Mouse (Mus musculus) CH12.LX (cell line): ENCODE measurements around the gene Ip6k1. TPM values are rescaled to one million over a fixed set of nuclear protein-coding genes. Genes with fewer than 3 reads are reported as not detected.

Experiments
- DNase-seq: peaks from one replicate; pipeline ENCODE4 v3.0.0-alpha.2; 2013; ENCODE audit errors: extremely low read depth
- H3K27ac ChIP-seq: 2 replicates; pipeline ENCODE4 v1.5.1; 2012; ENCODE audit warnings: low read depth, mild to moderate bottlenecking, control low read depth, moderate library complexity; ENCODE audit not compliant: insufficient read depth
- H3K27me3 ChIP-seq: replicated peaks from 2 replicates; pipeline ENCODE3; 2012; ENCODE audit warnings: inconsistent platforms
- H3K36me3 ChIP-seq, 2 experiments: replicated peaks in 1 of 2; 2 replicates each; pipeline versions ENCODE3 to v1.6.1; 2012; ENCODE audit warnings: inconsistent platforms in 1 of 2, low read length in 1 of 2, mild to moderate bottlenecking in 1 of 2, mixed read lengths in 1 of 2, moderate library complexity in 1 of 2; ENCODE audit not compliant: control insufficient read depth in 1 of 2, insufficient read depth in 1 of 2
- H3K4me1 ChIP-seq, 2 experiments: 2 replicates each; pipeline ENCODE4 v1.6.1; 2012; ENCODE audit warnings: inconsistent platforms in 1 of 2, moderate library complexity in 1 of 2; ENCODE audit not compliant: insufficient read depth in 2 of 2, control insufficient read depth in 1 of 2
- H3K4me2 ChIP-seq: 2 replicates; pipeline ENCODE4 v1.6.1; 2012; ENCODE audit warnings: low read depth, mild to moderate bottlenecking, control low read depth; ENCODE audit not compliant: poor library complexity, insufficient read depth, severe bottlenecking
- H3K4me3 ChIP-seq, 3 experiments: fragments of 150-350 bp in 1 of 3; sonication (generic) in 1 of 3; replicated peaks in 1 of 3; 2 replicates each; pipeline versions ENCODE3 to v1.5.1; 2011 to 2012; ENCODE audit warnings: low read depth in 2 of 3, low read length in 2 of 3, mild to moderate bottlenecking in 2 of 3, moderate library complexity in 2 of 3, control low read depth in 1 of 3, improper control_type of control experiment in 1 of 3, inconsistent platforms in 1 of 3, mixed read lengths in 1 of 3; ENCODE audit not compliant: poor library complexity in 1 of 3
- H3K79me2 ChIP-seq: replicated peaks from 2 replicates; pipeline ENCODE4 v1.6.1; 2012; ENCODE audit warnings: mild to moderate bottlenecking, moderate library complexity; ENCODE audit not compliant: control insufficient read depth, poor library complexity, insufficient read depth, severe bottlenecking; ENCODE audit errors: extremely low read depth
- H3K9ac ChIP-seq: 2 replicates; pipeline ENCODE4 v1.6.1; 2012; ENCODE audit warnings: low read depth, mild to moderate bottlenecking, control low read depth, moderate library complexity; ENCODE audit not compliant: insufficient read depth
- H3K9me3 ChIP-seq: replicated peaks from 2 replicates; pipeline ENCODE3; 2012; ENCODE audit warnings: low read length, inconsistent platforms, mixed read lengths
- CTCF ChIP-seq, 2 experiments: IDR thresholded peaks in 1 of 2; conservative IDR thresholded peaks in 1 of 2; 2 replicates each; pipeline ENCODE4 v1.5.1; 2011 to 2012; ENCODE audit warnings: low read depth in 2 of 2, low read length in 2 of 2, improper control_type of control experiment in 1 of 2, inconsistent platforms in 1 of 2, mild to moderate bottlenecking in 1 of 2, moderate library complexity in 1 of 2
- GABPA ChIP-seq: IDR thresholded peaks from 2 replicates; pipeline ENCODE4 v1.6.1; 2012; ENCODE audit warnings: low read depth, low read length, improper control_type of control experiment, inconsistent platforms; ENCODE audit not compliant: insufficient replicate concordance
- IRF4 ChIP-seq: IDR thresholded peaks from 2 replicates; pipeline ENCODE4 v1.6.1; 2014; ENCODE audit warnings: low read depth, mild to moderate bottlenecking, inconsistent platforms, low read length, improper control_type of control experiment
- JUN ChIP-seq: IDR thresholded peaks from 2 replicates; pipeline ENCODE4 v1.6.1; 2011; ENCODE audit warnings: low read depth, mild to moderate bottlenecking, low read length, improper control_type of control experiment, moderate library complexity; ENCODE audit not compliant: insufficient read depth
- KAT2A ChIP-seq: IDR thresholded peaks from 2 replicates; pipeline ENCODE4 v1.6.1; 2012; ENCODE audit warnings: low read length, improper control_type of control experiment, inconsistent platforms; ENCODE audit not compliant: insufficient replicate concordance
- MAFK ChIP-seq: IDR thresholded peaks from 2 replicates; pipeline ENCODE4 v1.6.1; 2011; ENCODE audit warnings: low read length, improper control_type of control experiment; ENCODE audit not compliant: insufficient replicate concordance
- MAZ ChIP-seq: IDR thresholded peaks from 2 replicates; pipeline ENCODE4 v1.6.1; 2012; ENCODE audit warnings: low read depth, mild to moderate bottlenecking, inconsistent platforms, low read length, improper control_type of control experiment, moderate library complexity
- MEF2A ChIP-seq: IDR thresholded peaks from 2 replicates; pipeline ENCODE4 v1.6.1; 2014; ENCODE audit warnings: low read depth, mild to moderate bottlenecking, inconsistent platforms, low read length, improper control_type of control experiment, borderline replicate concordance
- MYC ChIP-seq: IDR thresholded peaks from 2 replicates; pipeline ENCODE4 v1.6.1; 2011; ENCODE audit warnings: low read depth, mild to moderate bottlenecking, improper control_type of control experiment, low read length
- NELFE ChIP-seq: IDR thresholded peaks from 2 replicates; pipeline ENCODE4 v1.6.1; 2011; ENCODE audit warnings: low read depth, low read length, improper control_type of control experiment
- NRF1 ChIP-seq: IDR thresholded peaks from 2 replicates; pipeline ENCODE4 v1.6.1; 2014; ENCODE audit warnings: low read depth, mild to moderate bottlenecking, inconsistent platforms, low read length, improper control_type of control experiment, moderate library complexity
- PAX5 ChIP-seq: IDR thresholded peaks from 2 replicates; pipeline ENCODE4 v1.6.1; 2012; ENCODE audit warnings: low read length, inconsistent platforms, mixed read lengths
- RAD21 ChIP-seq: IDR thresholded peaks from 2 replicates; pipeline ENCODE4 v1.6.1; 2011; ENCODE audit warnings: low read depth, mild to moderate bottlenecking, low read length, improper control_type of control experiment, moderate library complexity
- RCOR1 ChIP-seq: conservative IDR thresholded peaks from 2 replicates; pipeline ENCODE4 v1.6.1; 2012; ENCODE audit warnings: low read depth, mild to moderate bottlenecking, inconsistent platforms, low read length, improper control_type of control experiment
- SMC3 ChIP-seq: IDR thresholded peaks from 2 replicates; pipeline ENCODE4 v1.6.1; 2011; ENCODE audit warnings: low read depth, low read length, improper control_type of control experiment
- TCF12 ChIP-seq: IDR thresholded peaks from 2 replicates; pipeline ENCODE4 v1.6.1; 2014; ENCODE audit warnings: low read depth, mild to moderate bottlenecking, inconsistent platforms, low read length, improper control_type of control experiment
- ZC3H11A ChIP-seq: IDR thresholded peaks from 2 replicates; pipeline ENCODE4 v1.6.1; 2012; ENCODE audit warnings: low read depth, mild to moderate bottlenecking, inconsistent platforms, low read length, improper control_type of control experiment
- ZMIZ1 ChIP-seq: IDR thresholded peaks from 2 replicates; pipeline ENCODE4 v1.6.1; 2012; ENCODE audit warnings: low read depth, mild to moderate bottlenecking, inconsistent platforms, low read length, improper control_type of control experiment
- ZNF384 ChIP-seq: IDR thresholded peaks from 2 replicates; pipeline ENCODE4 v1.6.1; 2012; ENCODE audit warnings: low read depth, low read length, improper control_type of control experiment, inconsistent platforms
- dilution Hi-C: fragments of 300-500 bp; cut with MboI; formaldehyde crosslinking; loops from 2 replicates; pipeline ENCODE4 v1.14.3; 2020; ENCODE audit warnings: low sequenced_read_pairs; ENCODE audit not compliant: extremely low pct_unique_long_range_greater_than_20kb, extremely low pct_ligation_motif_present
- in situ Hi-C: fragments of 300-500 bp; cut with MboI; formaldehyde crosslinking; loops from 3 replicates; pipeline ENCODE4 v1.14.3; 2019; ENCODE audit warnings: low sequenced_read_pairs, low pct_ligation_motif_present, low pct_unique_long_range_greater_than_20kb, mixed read lengths
- polyA plus RNA-seq: library from polyadenylated mRNA; unstranded; fragments of >175 nt; gene quantifications from 2 replicates; pipeline ENCODE4 v1.2.1, GENCODE M21; 2012; ENCODE audit warnings: low read depth; ENCODE audit not compliant: insufficient read length
- total RNA-seq, 2 experiments: library from RNA; depleted of rRNA; stranded (reverse); fragments of 300-350 nt in 1 of 2; fragments of >200 nt in 1 of 2; gene quantifications; 2 replicates each; pipeline ENCODE4 v1.2.3; 2012 to 2014

Ip6k1 gene
- total and polyA plus RNA-seq, 3 experiments: 26.0 to 40.7 (median 27.1) TPM

DNA sequence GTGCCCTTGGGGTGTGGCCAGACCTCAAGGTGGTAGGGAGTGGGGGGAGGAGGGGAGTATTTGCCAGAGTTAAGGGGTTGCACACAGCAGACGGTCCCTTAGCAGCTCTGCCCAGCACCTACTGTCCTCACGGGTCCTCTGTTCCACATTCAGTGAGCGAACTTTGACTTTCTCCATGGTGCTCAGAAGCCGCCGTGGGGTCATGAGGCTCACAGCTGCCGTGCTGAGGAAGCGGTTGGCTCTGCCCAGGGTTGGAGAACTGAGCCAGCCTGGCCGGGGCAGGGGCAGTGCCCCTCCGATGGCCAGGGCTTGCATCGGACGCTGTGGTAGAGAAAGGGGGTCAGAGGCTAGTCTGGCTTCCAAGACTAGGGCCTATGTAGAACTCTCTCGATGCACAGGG, 61.1 kb downstream of the Ip6k1 start:
- Histone ChIP-seq H3K36me3 (peaks cover 89 to 99% of the 10 kb centered on the region in 2 experiments), H3K4me1 (no peaks in the 10 kb centered on the region), H3K4me2 (no peak overlapping the region), H3K4me3 (no peak overlapping the region), H3K27ac (no peak overlapping the region), H3K9me3 (no peaks in the 10 kb centered on the region), H3K79me2 (no peaks in the 10 kb centered on the region), H3K9ac (no peak overlapping the region), H3K27me3 (no peaks in the 10 kb centered on the region)
- dilution Hi-C loops (no loop called here), in situ Hi-C loops (no loop called here)
- TF ChIP-seq ZMIZ1: no peak
- TF ChIP-seq TCF12: no peak
- TF ChIP-seq ZC3H11A: no peak
- no peak for TF ChIP-seq ZNF384
- no peak for TF ChIP-seq IRF4
- TF ChIP-seq KAT2A: no peak
- TF ChIP-seq NELFE: no peak
- no peak for TF ChIP-seq MAFK
- no peak for TF ChIP-seq NRF1
- TF ChIP-seq GABPA: no peak
- TF ChIP-seq PAX5: no peak
- TF ChIP-seq MEF2A: no peak
- no peak for TF ChIP-seq MYC
- TF ChIP-seq RCOR1: no peak
- no peak for TF ChIP-seq JUN
- TF ChIP-seq MAZ: no peak
- DNase-seq: no peak

DNA sequence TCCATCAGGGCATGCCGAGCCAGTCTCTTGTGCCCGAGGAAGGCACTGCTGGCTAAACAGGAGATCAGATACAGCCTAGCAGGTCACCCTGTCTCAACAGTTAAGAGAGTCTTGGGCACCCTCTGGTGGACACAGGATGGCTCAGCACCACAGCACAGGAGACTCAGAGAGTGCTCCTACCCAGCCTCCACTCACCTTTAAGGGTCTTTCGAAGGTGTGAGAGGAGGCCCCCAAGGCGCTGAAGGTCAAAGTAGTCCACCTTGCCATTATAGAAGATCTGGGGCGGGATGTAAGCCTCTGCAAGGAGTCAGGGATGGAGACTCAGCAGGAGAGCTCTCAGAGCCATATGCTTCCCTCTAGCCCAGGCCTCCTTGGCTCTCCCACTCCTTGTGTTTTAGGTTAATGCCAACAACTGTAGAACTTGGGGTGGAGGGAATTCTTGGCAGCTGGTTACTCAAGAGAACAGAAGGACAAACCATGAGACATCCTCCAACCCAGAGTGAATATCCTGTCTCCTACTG, 63.2 kb downstream of the Ip6k1 start:
- Histone ChIP-seq H3K9ac (no peak overlapping the region), H3K4me2 (no peak overlapping the region), H3K36me3 (peaks cover 90 to 99% of the 10 kb centered on the region in 2 experiments), H3K79me2 (no peaks in the 10 kb centered on the region), H3K27ac (no peak overlapping the region), H3K4me1 (no peaks in the 10 kb centered on the region), H3K9me3 (no peaks in the 10 kb centered on the region), H3K27me3 (no peaks in the 10 kb centered on the region), H3K4me3 (no peak overlapping the region)
- in situ Hi-C loops (loop anchor here (5.0 kb wide), 1 partner anchor 153 kb away; no protein-coding TSS in a partner anchor), dilution Hi-C loops (no loop called here)
- peak; percentile 64 for DNase-seq
- TF ChIP-seq MEF2A (no peak), RAD21 (peak; percentile 62), IRF4 (0 out of 2 replicates have a peak, but pooled peaks have one; percentile 19), CTCF (conservative IDR thresholded peaks at IDR 0.05 in 1 of 2, IDR thresholded peaks at IDR 0.05 in 1 of 2; ENCODE audit: low read depth in 2 of 2, low read length in 2 of 2) (peak; percentile 43 to 77; a peak in 3 of 4 replicates), NELFE (no peak), SMC3 (peak; percentile 69), GABPA (no peak)
